Mouse (Mus musculus) liver, postnatal 0 days (tissue): ENCODE measurements around the gene Cnnm1. TPM values are rescaled to one million over a fixed set of nuclear protein-coding genes. Genes with fewer than 3 reads are reported as not detected.
A peak's percentile ranks its signal among the peaks of the same experiment; 100 is the strongest.

Experiments
- ATAC-seq: fragments of 200-750 bp; cut with Nextera tagmentation; 2 replicates; pipeline ENCODE4 v1.8.0; 2017; ENCODE audit warnings: mild to moderate bottlenecking, moderate library complexity
- DNase-seq: peaks from one replicate; pipeline ENCODE4 v3.0.0-alpha.2; 2016
- H3K27ac ChIP-seq: fragments of 300-500 bp; sonication (generic); 2 replicates; pipeline ENCODE4 v1.5.1; 2014; ENCODE audit warnings: antibody characterized with exemption, moderate library complexity, mild to moderate bottlenecking, low read depth
- H3K27me3 ChIP-seq: fragments of 300-500 bp; sonication (generic); 2 replicates; pipeline ENCODE4 v1.6.1; 2014; ENCODE audit warnings: low read length, control low read depth, mixed read lengths; ENCODE audit not compliant: insufficient read depth
- H3K36me3 ChIP-seq: fragments of 300-500 bp; sonication (generic); replicated peaks from 2 replicates; pipeline ENCODE4 v1.6.1; 2014; ENCODE audit warnings: mild to moderate bottlenecking, control low read depth, low read length, moderate library complexity, mixed read lengths; ENCODE audit not compliant: insufficient read depth
- H3K4me1 ChIP-seq: fragments of 300-500 bp; sonication (generic); 2 replicates; pipeline ENCODE4 v1.6.1; 2014; ENCODE audit warnings: antibody characterized with exemption, mild to moderate bottlenecking, control low read depth; ENCODE audit not compliant: insufficient read depth
- H3K4me2 ChIP-seq: fragments of 300-500 bp; sonication (generic); 2 replicates; pipeline ENCODE4 v1.6.1; 2014; ENCODE audit warnings: low read depth, mild to moderate bottlenecking, low read length, moderate library complexity, mixed read lengths
- H3K4me3 ChIP-seq: fragments of 300-500 bp; sonication (generic); 2 replicates; pipeline ENCODE4 v1.5.1; 2014; ENCODE audit warnings: low read depth, low read length
- H3K9ac ChIP-seq: fragments of 300-500 bp; sonication (generic); replicated peaks from 2 replicates; pipeline ENCODE4 v1.6.1; 2014; ENCODE audit warnings: mild to moderate bottlenecking, moderate library complexity
- H3K9me3 ChIP-seq: fragments of 300-500 bp; sonication (generic); 2 replicates; pipeline ENCODE4 v1.6.1; 2016; ENCODE audit warnings: mild to moderate bottlenecking, control low read depth, low read length, mixed read lengths
- CTCF ChIP-seq: sonication (generic); IDR thresholded peaks from 2 replicates; pipeline ENCODE4 v1.5.1; 2016; ENCODE audit warnings: antibody characterized with exemption, low read depth
- EP300 ChIP-seq: IDR thresholded peaks from 2 replicates; pipeline ENCODE4 v1.6.1; 2016; ENCODE audit warnings: antibody characterized with exemption, low read depth, mild to moderate bottlenecking
- WGBS: fragments of 180-500 bp; shearing (Covaris S2); extraction: QIAGEN DNeasy Blood & Tissue Kit; methylation state at CpG from one replicate; pipeline ENCODE4 v1.1.7; 2014; ENCODE audit not compliant: insufficient replicate concordance; 5-methylcytosine and 5-hydroxymethylcytosine counted together
- polyA plus RNA-seq: library from polyadenylated mRNA; unstranded; fragments of >200 nt; fragmentation: Nextera tagmentation; extraction: Ambion mirVana; gene quantifications from 2 replicates; pipeline ENCODE4 v1.2.1, GENCODE M21; 2015

Cnnm1 gene
- polyA plus RNA-seq, 1 experiment from 2014 or later: 0.21 TPM

DNA sequence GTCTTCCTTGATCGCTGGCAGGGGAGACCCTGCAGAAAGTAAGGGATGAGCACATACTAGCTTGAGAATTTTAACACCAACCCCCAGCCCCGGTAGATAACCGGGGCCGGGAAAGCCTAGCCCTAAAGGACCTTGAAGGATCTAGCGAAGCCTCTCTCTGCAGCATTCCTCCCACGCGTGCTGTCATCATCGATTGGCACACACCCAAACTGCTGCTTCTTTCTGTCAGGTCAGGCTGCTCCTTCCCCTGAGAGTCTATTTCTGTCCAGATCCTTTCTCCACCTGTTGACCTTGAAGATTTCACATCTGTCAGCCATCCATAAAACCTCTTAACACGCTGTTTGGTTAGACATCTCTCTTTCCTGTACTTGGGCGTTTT lies 84.9 kb downstream of the Cnnm1 start:
- Histone ChIP-seq H3K36me3 (no peaks in the 10 kb centered on the region), H3K27ac (peak overlapping the region; percentile 81), H3K4me2 (peak overlapping the region; percentile 77), H3K4me1 (peaks cover 22% of the 10 kb centered on the region), H3K9ac (peak overlapping the region; percentile 66), H3K9me3 (no peaks in the 10 kb centered on the region), H3K4me3 (peak overlapping the region; percentile 70), H3K27me3 (no peaks in the 10 kb centered on the region)
- TF ChIP-seq EP300 (no peak), CTCF (no peak)
- ATAC-seq (peak; percentile 6; the same call in 1 of the 2 replicates), DNase-seq (peak; percentile 73)
- WGBS: 13% methylated on average over 10 of the region's 10 CpGs

DNA sequence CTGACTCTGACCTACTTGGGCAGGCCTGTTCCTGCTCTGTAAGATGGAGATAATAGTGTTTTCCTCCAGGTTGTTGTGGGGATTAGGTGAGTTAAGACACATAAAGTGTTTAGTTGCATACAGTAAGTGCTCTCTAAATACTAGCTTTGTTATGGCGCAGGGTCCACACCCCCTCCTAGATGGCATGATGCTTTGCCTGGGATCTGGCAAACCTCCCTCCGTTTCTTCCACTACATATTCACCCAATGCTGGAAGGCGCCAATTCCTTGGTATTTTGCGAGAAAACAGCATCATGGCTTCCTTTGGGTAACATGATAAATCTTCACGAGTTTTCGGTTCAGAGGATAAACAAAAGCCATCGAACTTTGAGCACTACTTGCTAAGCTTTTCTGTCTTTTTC lies 85.3 kb downstream of the Cnnm1 start:
- DNase-seq: no peak
- H3K9me3 ChIP-seq: no peaks in the 10 kb centered on the region
- no peaks in the 10 kb centered on the region for H3K36me3 ChIP-seq
- WGBS: 80% methylated on average over 7 of the region's 7 CpGs
- H3K4me1 ChIP-seq: peaks cover 19% of the 10 kb centered on the region
- H3K27ac ChIP-seq: peak overlapping the region; percentile 81
- H3K4me3 ChIP-seq: no peak overlapping the region
- no peaks in the 10 kb centered on the region for H3K27me3 ChIP-seq
- peak overlapping the region; percentile 66 for H3K9ac ChIP-seq
- ATAC-seq: no peak
- peak overlapping the region; percentile 77; the same call in 1 of the 2 replicates for H3K4me2 ChIP-seq
- TF ChIP-seq CTCF (no peak), EP300 (no peak)

DNA sequence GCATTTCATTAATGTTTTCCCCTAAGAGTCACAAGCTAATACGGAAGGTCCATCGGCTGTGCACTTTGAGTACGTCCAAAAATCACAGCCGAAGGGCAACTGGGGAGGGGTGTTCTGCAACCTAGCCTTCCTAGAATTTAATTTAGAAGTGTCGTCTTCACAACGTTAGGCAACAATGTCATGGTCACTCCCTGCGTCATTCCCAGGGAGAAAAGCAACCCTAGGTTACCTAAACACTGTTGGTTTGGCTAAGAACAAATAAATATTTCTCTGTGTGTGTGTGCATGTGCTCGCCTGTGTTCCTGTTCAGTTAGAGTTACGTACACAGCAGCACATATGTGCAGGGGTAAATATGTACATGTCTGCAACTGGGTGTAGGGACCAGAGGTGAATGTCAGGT lies 85.8 kb downstream of the Cnnm1 start:
- Histone ChIP-seq H3K9me3 (no peaks in the 10 kb centered on the region), H3K4me3 (no peak overlapping the region), H3K27ac (peak overlapping the region; percentile 81), H3K9ac (no peak overlapping the region), H3K4me2 (no peak overlapping the region), H3K36me3 (no peaks in the 10 kb centered on the region), H3K4me1 (peaks cover 16% of the 10 kb centered on the region), H3K27me3 (no peaks in the 10 kb centered on the region)
- 67% methylated on average over 9 of the region's 9 CpGs for WGBS
- peak; percentile 40 for ATAC-seq
- no peak for DNase-seq
- TF ChIP-seq EP300 (peak; percentile 91), CTCF (no peak)

DNA sequence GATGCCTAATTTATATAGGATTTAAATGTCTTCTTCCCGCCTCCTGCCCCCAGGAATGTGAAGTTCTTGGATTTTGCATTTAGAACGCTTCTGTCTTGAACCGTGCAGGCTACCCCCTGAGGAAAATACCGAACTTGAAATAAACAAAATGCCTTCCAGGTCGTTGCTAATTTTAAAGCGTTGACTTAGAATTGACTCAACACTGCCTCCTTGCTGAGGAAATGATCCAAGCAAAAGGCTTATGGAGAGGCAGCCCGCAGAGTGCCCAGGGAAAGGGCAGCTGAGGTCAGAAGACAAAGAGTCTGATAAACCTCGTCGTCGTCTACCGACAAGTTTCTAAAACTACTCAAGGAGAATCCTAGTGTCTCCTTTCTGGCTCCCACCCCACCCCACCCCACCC lies 86.9 kb downstream of the Cnnm1 start:
- Histone ChIP-seq H3K9me3 (no peaks in the 10 kb centered on the region), H3K9ac (no peak overlapping the region), H3K4me1 (peaks cover 16% of the 10 kb centered on the region), H3K27ac (peak overlapping the region; percentile 81), H3K4me3 (no peak overlapping the region), H3K27me3 (no peaks in the 10 kb centered on the region), H3K4me2 (no peak overlapping the region), H3K36me3 (no peaks in the 10 kb centered on the region)
- 18% methylated on average over 11 of the region's 11 CpGs for WGBS
- TF ChIP-seq CTCF (peak; percentile 59), EP300 (no peak)
- no peak for ATAC-seq
- no peak for DNase-seq

DNA sequence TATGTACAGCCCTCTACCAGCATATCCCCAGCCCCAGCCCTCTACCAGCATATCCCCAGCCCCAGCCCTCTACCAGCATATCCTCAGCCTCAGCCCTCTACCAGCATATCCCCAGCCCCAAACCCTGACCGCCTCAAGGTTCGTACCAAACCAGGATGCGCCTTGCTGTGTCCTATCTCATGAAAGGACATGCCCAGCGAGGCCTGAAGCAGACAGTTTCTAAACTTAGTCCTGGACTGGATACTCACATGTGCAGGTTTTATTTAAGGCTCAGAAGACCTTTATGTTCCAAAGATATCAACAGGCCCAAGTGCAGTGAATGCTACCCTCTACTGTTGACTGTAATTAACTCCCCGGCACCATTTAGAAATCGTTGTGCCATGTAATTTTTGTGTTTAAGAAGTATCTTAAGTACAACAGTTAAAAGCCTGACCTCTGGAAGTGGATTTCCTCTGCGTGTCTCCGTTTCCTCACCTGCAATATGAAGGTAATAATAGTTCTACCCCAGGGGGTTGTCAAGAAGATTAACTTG lies 87.9 kb downstream of the Cnnm1 start:
- no peak for TF ChIP-seq CTCF
- TF ChIP-seq EP300: no peak
- Histone ChIP-seq H3K27me3 (no peaks in the 10 kb centered on the region), H3K4me2 (no peak overlapping the region), H3K9me3 (no peaks in the 10 kb centered on the region), H3K9ac (no peak overlapping the region), H3K27ac (no peak overlapping the region), H3K4me1 (peaks cover 16% of the 10 kb centered on the region), H3K36me3 (no peaks in the 10 kb centered on the region), H3K4me3 (no peak overlapping the region)
- ATAC-seq (no peak), DNase-seq (no peak)
- WGBS: 78% methylated on average over 8 of the region's 8 CpGs

DNA sequence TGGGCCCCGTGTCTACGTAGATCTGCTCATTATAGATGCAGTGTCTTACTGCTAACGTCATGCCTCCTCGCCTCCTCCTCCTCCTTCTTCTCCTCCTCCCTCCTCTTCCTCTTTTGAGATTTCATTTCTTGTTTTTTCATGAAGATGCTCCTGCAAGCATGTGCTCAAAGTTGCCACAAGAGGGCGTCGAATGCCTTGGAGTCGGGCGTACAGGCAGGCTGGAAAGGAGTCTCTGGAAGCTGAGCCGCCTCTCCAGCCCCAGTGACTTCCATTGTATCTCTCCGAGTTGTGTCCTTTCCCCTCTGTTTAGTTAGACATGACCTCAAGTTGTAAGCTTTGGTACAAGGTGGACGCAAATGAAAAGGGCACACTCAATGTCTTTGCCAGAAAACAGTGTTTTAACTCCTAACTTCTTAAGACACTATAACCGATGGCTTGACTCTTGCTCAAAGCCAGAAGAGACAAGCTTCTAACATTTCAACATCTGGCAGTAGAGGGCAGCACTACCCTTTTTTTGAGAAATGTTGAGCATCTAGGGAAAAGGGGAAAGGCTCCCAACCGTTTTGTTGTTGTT lies 90.0 kb downstream of the Cnnm1 start:
- no peaks in the 10 kb centered on the region for H3K9me3 ChIP-seq
- WGBS: 2% methylated on average over 13 of the region's 13 CpGs
- H3K9ac ChIP-seq: no peak overlapping the region; the same call in 1 of the 2 replicates
- no peaks in the 10 kb centered on the region for H3K36me3 ChIP-seq
- DNase-seq: peak; percentile 75
- TF ChIP-seq CTCF: peak; percentile 86
- TF ChIP-seq EP300: no peak
- no peak overlapping the region for H3K27ac ChIP-seq
- ATAC-seq: peak; percentile 37
- peak overlapping the region; percentile 20 for H3K4me2 ChIP-seq
- peaks cover 3% of the 10 kb centered on the region; the same call in 1 of the 2 replicates for H3K4me1 ChIP-seq
- no peaks in the 10 kb centered on the region for H3K27me3 ChIP-seq
- H3K4me3 ChIP-seq: peak overlapping the region; percentile 15; the same call in 1 of the 2 replicates
